Mouse (Mus musculus): Measurements from ENCODE around the gene Cbfa2t2.

Cbfa2t2 gene

GRCm38 (mm10) chr2:154436458-154437190, at the start of gene Cbfa2t2:
Gene Cbfa2t2, plus strand, starts transcription at chr2:154436481.
- DNase-seq = no peak

- DNase-seq = peak; percentile 90
Measured at GRCm38 (mm10) chr2:154390180-154390964, 45.9 kb upstream of the Cbfa2t2 start.

GRCm38 (mm10) chr2:154394602-154395001, 41.7 kb upstream of the Cbfa2t2 start:
- DNase-seq = no peak

- no peak for DNase-seq
Measured at GRCm38 (mm10) chr2:154396529-154396928, 39.8 kb upstream of the Cbfa2t2 start.

GRCm38 (mm10) chr2:154398267-154398666, 38.0 kb upstream of the Cbfa2t2 start:
- no peak for DNase-seq

GRCm38 (mm10) chr2:154399325-154399724, 37.0 kb upstream of the Cbfa2t2 start:
- DNase-seq = no peak

GRCm38 (mm10) chr2:154401976-154402375, 34.3 kb upstream of the Cbfa2t2 start:
- no peak for DNase-seq

GRCm38 (mm10) chr2:154402811-154403210, 33.5 kb upstream of the Cbfa2t2 start:
- DNase-seq = peak; percentile 82

GRCm38 (mm10) chr2:154405447-154405994, 30.8 kb upstream of the Cbfa2t2 start:
- no peak for DNase-seq

GRCm38 (mm10) chr2:154407063-154407642, 29.1 kb upstream of the Cbfa2t2 start:
- DNase-seq = no peak

GRCm38 (mm10) chr2:154407643-154408445, 28.4 kb upstream of the Cbfa2t2 start, which contains the start of gene Snta1:
Gene Snta1, minus strand, starts transcription at chr2:154408099.
- peak; percentile 86 for DNase-seq

GRCm38 (mm10) chr2:154410355-154410754, 25.9 kb upstream of the Cbfa2t2 start:
- DNase-seq = peak; percentile 80

- DNase-seq = peak; percentile 63
Measured at GRCm38 (mm10) chr2:154412018-154412666, 24.1 kb upstream of the Cbfa2t2 start.

GRCm38 (mm10) chr2:154417107-154417506, 19.2 kb upstream of the Cbfa2t2 start:
- peak; percentile 86 for DNase-seq

- no peak for DNase-seq
Measured at GRCm38 (mm10) chr2:154418001-154418400, 18.3 kb upstream of the Cbfa2t2 start.

GRCm38 (mm10) chr2:154419631-154420515, 16.4 kb upstream of the Cbfa2t2 start:
- peak; percentile 18 for DNase-seq

GRCm38 (mm10) chr2:154420942-154421731, 15.1 kb upstream of the Cbfa2t2 start:
- no peak for DNase-seq

GRCm38 (mm10) chr2:154422181-154422580, 14.1 kb upstream of the Cbfa2t2 start:
- DNase-seq = no peak

GRCm38 (mm10) chr2:154423548-154423947, 12.7 kb upstream of the Cbfa2t2 start:
- no peak for DNase-seq

- no peak for DNase-seq
Measured at GRCm38 (mm10) chr2:154425522-154425921, 10.8 kb upstream of the Cbfa2t2 start.
